Mouse (Mus musculus): ENCODE results near the gene Phf3. TPM values are rescaled to one million over a fixed set of nuclear protein-coding genes. Genes with fewer than 3 reads are reported as not detected.
A peak's percentile ranks its signal among the peaks of the same experiment; 100 is the strongest.
"Not testable (repeated sequence)": the region's sequence is repeated elsewhere in the genome, so short reads cannot be mapped to it uniquely, and the experiment has no call there.

Phf3 gene
- polyA plus RNA-seq, 1 experiment from 2014 or later: 37.0 TPM

DNA sequence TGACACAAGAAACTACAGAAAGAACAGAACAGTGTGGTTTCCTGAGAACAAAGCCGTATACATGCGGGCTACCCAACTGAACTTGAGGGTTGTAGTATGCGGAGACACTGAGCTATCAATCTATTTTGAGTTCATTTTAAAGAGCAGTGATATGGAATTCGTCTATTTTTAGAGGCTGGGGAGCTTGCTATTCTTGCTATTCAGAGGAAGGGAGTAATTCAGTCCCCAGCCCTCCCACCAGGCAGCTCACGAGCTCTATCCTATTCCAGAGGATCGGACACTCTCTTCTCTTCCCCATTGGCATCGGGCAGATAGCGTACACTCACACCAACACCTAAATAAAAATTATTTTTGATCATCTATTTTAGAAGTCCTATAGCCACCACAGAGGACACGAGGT is 87.1 kb downstream of the Phf3 start:
- Histone ChIP-seq H3K36me3 (no peaks in the 10 kb centered on the region), H3K27me3 (no peaks in the 10 kb centered on the region), H3K9ac (no peak overlapping the region), H3K4me2 (no peak overlapping the region), H3K27ac (no peak overlapping the region), H3K4me1 (no peaks in the 10 kb centered on the region), H3K9me3 (replicated peaks) (no peaks in the 10 kb centered on the region), H3K4me3 (replicated peaks) (no peak overlapping the region)
- ATAC-seq (replicated peaks; ENCODE audit: low FRiP score): no peak
- WGBS: 83% methylated on average over 9 of the region's 9 CpGs

DNA sequence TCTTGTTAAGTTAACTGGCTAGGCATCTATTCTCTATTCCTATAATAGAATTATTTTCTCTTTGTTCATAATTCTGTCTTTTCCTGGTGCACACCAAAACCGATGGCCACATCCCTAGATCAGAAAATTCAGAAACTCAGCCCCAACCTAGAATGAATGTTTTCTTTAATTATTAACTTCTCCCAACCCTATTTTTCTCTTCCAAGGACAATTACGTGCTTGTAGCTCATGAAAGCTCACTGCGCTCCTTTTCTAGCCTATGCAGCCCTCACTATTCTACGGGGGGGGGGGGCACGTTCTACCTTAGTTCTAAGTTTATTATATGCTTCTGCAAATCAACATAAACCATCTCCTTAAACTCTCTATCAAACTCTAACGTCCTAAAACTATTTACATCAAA is 90.0 kb downstream of the Phf3 start:
- Histone ChIP-seq H3K36me3 (no peaks in the 10 kb centered on the region), H3K4me2 (no peak overlapping the region), H3K9me3 (replicated peaks) (no peaks in the 10 kb centered on the region), H3K27ac (no peak overlapping the region), H3K27me3 (no peaks in the 10 kb centered on the region), H3K4me1 (no peaks in the 10 kb centered on the region), H3K9ac (no peak overlapping the region), H3K4me3 (replicated peaks) (no peak overlapping the region)
- no peak for ATAC-seq (replicated peaks; ENCODE audit: low FRiP score)
- WGBS: 70% methylated on average over 6 of the region's 6 CpGs

DNA sequence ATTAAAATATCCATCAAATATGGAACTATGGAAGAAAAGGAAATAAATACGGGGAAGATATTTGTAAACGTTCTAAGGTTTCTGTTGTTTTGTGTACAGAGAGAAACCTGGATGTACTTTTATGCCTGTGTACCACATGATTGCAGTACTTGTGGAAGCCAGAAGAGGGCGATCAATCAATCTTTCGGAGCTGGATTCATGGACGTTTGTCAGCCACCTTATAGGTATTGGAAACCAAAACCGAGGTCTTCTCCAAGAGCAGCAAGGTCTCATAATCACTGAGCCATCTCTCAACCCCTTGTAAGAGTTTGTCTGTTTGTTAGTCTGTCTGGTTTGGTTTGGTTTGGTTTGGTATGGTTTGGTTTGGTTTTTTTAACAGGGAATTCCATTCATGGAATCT is 93.4 kb downstream of the Phf3 start:
- 42% methylated on average over 6 of the region's 6 CpGs for WGBS
- no peak for ATAC-seq (replicated peaks; ENCODE audit: low FRiP score)

DNA sequence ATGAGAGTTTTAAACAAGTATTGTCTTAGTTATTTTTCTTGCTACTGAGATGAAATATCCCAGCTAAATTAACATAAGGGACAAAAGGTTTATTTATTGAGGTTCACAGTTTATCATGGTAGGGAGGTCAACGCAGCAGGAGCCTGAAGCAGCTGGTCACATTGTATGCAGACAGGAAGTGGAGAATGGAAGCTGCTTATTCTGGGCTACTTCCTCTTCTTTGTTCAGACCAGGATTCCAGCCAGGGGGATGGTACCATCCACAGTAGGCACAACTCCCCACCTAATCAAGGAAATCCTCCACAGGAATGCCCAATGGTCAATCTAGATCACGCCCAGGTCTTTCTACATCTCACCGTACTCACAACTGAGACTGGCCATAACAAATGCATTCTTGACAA is 94.2 kb downstream of the Phf3 start:
- Histone ChIP-seq H3K9ac (no peak overlapping the region), H3K4me3 (replicated peaks) (no peak overlapping the region), H3K4me2 (no peak overlapping the region), H3K4me1 (0 out of 2 replicates have a peak, but pooled peaks cover 3% of the 10 kb centered on the region), H3K36me3 (no peaks in the 10 kb centered on the region), H3K9me3 (replicated peaks) (no peaks in the 10 kb centered on the region), H3K27ac (no peak overlapping the region), H3K27me3 (no peaks in the 10 kb centered on the region)
- ATAC-seq (replicated peaks; ENCODE audit: low FRiP score): no peak
- WGBS: 86% methylated on average over 3 of the region's 3 CpGs

More for the DNA sequence above, 93.4 kb downstream of the Phf3 start:
- Histone ChIP-seq H3K36me3 (no peaks in the 10 kb centered on the region), H3K9ac (no peak overlapping the region), H3K27me3 (no peaks in the 10 kb centered on the region), H3K4me1 (0 out of 2 replicates have a peak, but pooled peaks cover 3% of the 10 kb centered on the region), H3K4me3 (replicated peaks) (no peak overlapping the region), H3K4me2 (no peak overlapping the region), H3K27ac (no peak overlapping the region), H3K9me3 (replicated peaks) (no peaks in the 10 kb centered on the region)

DNA sequence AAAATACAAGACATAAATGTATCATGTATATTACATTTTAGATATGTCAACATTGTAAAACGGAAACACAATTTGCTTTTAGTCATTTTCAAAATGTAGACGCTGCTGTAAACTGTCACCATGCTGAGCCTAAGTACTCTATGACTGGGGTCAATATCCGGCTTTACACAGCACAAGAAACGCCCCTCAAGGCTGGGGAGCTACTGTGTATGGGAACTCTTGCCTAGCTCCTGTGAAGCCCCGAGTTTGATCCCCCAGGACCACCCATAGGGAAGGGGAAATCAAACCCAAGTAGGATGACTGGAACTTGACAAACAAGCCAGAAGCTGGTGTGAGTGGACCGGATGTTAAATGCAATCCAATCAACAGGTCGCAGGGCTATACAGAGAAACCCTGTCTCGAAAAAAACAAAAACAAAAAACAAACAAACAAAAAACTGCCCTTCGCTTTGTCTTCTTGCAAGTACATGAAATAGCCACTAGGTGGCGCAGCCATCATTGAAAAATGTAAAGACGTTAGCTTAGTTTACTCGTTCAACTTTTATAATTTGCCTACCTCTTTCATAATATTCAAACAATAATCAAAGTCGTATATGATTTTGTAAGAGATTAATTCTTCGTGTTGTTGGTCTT is 95.2 kb downstream of the Phf3 start:
- ATAC-seq (replicated peaks; ENCODE audit: low FRiP score): no peak

DNA sequence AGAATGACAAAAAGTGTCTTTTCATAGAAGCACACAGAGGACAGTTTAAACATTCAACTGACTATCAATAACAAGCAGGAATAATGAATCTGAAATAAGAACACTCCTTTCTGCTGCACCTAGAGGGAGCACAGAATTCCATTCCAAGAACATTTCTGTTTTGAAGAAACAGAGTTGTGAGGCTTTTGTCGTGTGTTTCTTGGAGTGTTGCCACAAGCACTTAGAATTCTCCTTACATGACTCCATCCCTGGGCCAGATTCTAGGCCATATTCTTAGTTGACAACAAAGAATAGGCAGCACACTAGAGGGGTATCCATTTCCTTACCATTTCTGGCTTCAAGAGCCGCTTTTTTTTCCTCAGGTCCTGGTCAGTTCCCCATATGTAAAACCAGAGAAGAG is 97.5 kb downstream of the Phf3 start:
- Histone ChIP-seq H3K4me1 (0 out of 2 replicates have a peak, but pooled peaks cover 3% of the 10 kb centered on the region), H3K9ac (no peak overlapping the region), H3K4me2 (no peak overlapping the region), H3K4me3 (replicated peaks) (no peak overlapping the region), H3K27me3 (no peaks in the 10 kb centered on the region), H3K36me3 (no peaks in the 10 kb centered on the region), H3K27ac (no peak overlapping the region), H3K9me3 (replicated peaks) (no peaks in the 10 kb centered on the region)
- 61% methylated on average over 2 of the region's 2 CpGs for WGBS
- no peak for ATAC-seq (replicated peaks; ENCODE audit: low FRiP score)

More for the DNA sequence above, 95.2 kb downstream of the Phf3 start:
- WGBS: 23% methylated on average over 14 of the region's 14 CpGs
- Histone ChIP-seq H3K27ac (no peak overlapping the region), H3K9ac (no peak overlapping the region), H3K4me1 (0 out of 2 replicates have a peak, but pooled peaks cover 3% of the 10 kb centered on the region), H3K27me3 (no peaks in the 10 kb centered on the region), H3K36me3 (no peaks in the 10 kb centered on the region), H3K4me3 (replicated peaks) (no peak overlapping the region), H3K4me2 (peak overlapping the region; percentile 33; the same call in 1 of the 2 replicates), H3K9me3 (replicated peaks) (no peaks in the 10 kb centered on the region)

DNA sequence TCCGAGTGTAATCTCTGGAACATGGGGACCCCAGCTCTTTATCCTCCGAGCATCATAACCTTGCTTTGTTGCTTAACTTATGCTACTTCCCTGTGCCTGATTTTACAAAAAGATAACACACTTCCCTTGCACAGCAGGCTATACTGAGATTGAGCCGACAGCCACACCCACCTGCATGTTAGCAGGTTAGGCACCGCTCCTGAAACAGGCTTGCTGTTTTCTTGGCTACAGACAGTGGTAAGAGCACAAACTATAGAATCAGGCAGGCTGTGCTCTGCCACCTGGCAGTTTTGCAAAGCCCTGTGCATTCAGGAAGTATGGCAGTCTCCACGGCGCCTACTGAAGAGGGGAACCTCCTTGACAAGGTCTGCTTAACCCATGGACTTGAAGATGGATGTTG is 100.1 kb downstream of the Phf3 start:
- H3K27me3 ChIP-seq: no peaks in the 10 kb centered on the region
- ATAC-seq (replicated peaks; ENCODE audit: low FRiP score): no peak
- no peak overlapping the region for H3K9ac ChIP-seq
- no peak overlapping the region for H3K4me2 ChIP-seq
- 0 out of 2 replicates have a peak, but pooled peaks cover 3% of the 10 kb centered on the region for H3K4me1 ChIP-seq
- 77% methylated on average over 6 of the region's 6 CpGs for WGBS
- no peak overlapping the region for H3K4me3 ChIP-seq (replicated peaks)
- no peaks in the 10 kb centered on the region for H3K9me3 ChIP-seq (replicated peaks)
- no peaks in the 10 kb centered on the region for H3K36me3 ChIP-seq
- H3K27ac ChIP-seq: no peak overlapping the region

DNA sequence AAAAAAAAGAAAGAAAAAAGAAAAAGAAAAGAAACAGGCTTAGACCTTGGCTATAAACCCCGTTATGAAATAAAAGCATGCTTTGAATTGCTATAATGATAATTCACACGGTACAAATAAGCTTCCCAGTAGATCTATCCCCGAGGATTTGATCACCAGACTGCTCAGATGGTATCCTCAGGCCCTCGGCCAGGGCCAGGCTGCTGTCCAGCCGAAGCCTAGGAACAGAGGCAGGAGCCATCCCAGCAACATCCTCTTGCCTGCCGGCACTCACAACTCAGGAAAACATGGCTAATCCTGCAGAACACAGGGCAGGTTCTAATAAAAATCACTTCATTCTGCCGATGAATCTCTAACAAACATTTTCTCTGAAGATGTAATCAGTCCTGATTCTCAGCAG is 100.9 kb downstream of the Phf3 start:
- Histone ChIP-seq H3K9me3 (replicated peaks) (no peaks in the 10 kb centered on the region), H3K27ac (no peak overlapping the region), H3K4me2 (no peak overlapping the region), H3K4me3 (replicated peaks) (no peak overlapping the region), H3K9ac (no peak overlapping the region), H3K27me3 (no peaks in the 10 kb centered on the region), H3K36me3 (no peaks in the 10 kb centered on the region), H3K4me1 (no peaks in the 10 kb centered on the region)
- ATAC-seq (replicated peaks; ENCODE audit: low FRiP score): no peak
- WGBS: 80% methylated on average over 7 of the region's 7 CpGs

DNA sequence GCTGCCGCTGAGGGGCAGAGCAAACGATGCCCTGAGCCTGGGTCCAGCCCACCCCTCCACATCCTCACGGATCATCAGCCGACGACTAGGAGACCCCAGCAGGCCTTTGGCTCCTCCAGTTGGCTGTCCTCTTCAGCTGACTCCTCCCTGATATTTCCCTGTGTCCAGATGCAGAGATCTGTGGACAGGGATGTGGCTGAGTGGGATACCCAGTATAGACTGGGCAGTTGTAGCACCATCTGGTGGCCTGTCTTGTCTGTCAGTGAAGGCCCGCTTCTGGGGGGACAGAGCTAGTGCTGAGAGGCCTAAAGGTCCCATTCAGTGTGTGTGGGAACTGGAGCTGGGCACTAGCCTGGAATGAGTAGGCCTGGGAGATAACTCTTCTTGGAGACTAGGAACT is 101.9 kb downstream of the Phf3 start:
- H3K27ac ChIP-seq: no peak overlapping the region
- H3K27me3 ChIP-seq: no peaks in the 10 kb centered on the region
- no peak overlapping the region for H3K4me2 ChIP-seq
- H3K9me3 ChIP-seq (replicated peaks): no peaks in the 10 kb centered on the region
- H3K36me3 ChIP-seq: no peaks in the 10 kb centered on the region
- H3K9ac ChIP-seq: no peak overlapping the region
- 64% methylated on average over 6 of the region's 6 CpGs for WGBS
- no peak for ATAC-seq (replicated peaks; ENCODE audit: low FRiP score)
- no peak overlapping the region for H3K4me3 ChIP-seq (replicated peaks)
- no peaks in the 10 kb centered on the region for H3K4me1 ChIP-seq

DNA sequence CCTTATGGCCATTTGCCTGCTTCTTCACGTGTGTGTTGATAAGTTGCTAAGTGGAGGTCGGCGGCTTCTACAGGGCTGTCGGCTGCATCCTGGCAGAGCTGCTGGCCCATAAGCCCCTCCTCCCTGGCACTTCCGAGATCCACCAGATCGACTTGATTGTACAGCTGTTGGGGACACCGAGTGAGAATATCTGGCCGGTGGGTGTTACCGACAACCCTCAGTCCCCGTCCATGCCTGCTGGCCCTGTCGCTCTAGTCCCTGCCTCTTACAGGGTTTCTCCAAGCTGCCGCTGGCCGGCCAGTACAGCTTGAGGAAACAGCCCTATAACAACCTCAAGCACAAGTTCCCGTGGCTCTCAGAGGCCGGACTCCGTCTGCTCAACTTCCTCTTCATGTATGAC is 103.1 kb downstream of the Phf3 start:
- not testable (repeated sequence) for H3K27me3 ChIP-seq; H3K36me3 ChIP-seq; H3K4me3 ChIP-seq (replicated peaks); H3K9me3 ChIP-seq (replicated peaks); H3K27ac ChIP-seq; H3K4me1 ChIP-seq; H3K4me2 ChIP-seq; ATAC-seq (replicated peaks; ENCODE audit: low FRiP score); H3K9ac ChIP-seq
- 85% methylated on average over 15 of the region's 16 CpGs for WGBS

DNA sequence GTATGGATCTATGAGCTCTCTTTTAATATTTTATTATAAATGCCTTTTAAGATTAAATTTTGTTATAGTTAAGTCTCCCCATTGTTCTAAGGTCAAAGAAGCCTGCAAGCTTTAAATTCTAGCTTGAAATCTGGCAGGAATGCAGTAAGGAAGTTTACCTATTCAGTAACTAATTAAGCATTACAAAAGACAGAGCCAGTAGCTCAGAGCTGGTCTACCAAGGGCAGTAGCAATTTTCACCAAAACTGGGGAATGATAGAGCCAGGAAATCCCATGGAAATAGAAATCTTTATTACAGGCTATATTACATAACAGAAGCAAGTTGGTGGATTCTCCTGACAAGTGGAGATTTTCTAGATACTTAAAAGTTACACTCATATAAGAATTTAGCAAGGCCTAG is 116.9 kb downstream of the Phf3 start:
- Histone ChIP-seq H3K27ac (no peak overlapping the region), H3K27me3 (no peaks in the 10 kb centered on the region), H3K36me3 (no peaks in the 10 kb centered on the region), H3K4me3 (replicated peaks) (no peak overlapping the region), H3K4me2 (no peak overlapping the region), H3K4me1 (no peaks in the 10 kb centered on the region), H3K9ac (no peak overlapping the region), H3K9me3 (replicated peaks) (no peaks in the 10 kb centered on the region)
- no peak for ATAC-seq (replicated peaks; ENCODE audit: low FRiP score)

DNA sequence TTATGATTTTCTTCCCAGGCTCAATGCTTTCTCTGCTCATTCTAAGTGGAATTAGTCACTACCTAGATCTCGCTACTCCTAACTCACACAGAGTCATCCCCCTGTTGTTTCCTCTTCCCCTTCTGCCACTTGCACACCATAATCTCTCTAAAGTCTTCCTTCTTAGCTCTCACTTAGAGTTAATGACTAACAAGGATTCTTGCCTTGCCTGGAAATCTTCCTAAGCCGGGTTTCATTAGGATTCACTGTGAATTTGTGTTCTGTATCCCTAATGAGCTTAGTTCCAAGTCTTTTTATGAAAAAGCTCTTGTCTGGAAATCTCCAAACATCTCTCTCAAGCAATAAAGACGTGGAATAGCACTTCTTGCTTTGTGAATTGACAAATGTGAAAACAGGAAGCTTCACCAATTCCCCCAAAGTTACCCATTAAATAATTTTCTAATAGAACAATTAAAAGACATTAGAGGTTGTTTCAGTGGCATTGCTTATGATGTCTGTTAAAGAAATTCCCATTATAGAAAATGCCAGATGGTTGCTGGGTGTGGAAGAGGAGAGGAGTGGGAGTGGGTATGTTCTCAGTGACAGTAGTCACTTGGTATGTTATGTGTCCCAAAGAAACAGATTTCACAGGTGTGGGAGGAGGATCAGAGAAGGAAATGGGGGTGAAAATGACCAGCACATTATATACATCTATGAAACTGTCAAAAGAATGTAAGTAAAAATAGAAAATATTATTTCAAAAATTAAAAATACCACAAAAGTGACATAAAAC is 118.1 kb downstream of the Phf3 start:
- 67% methylated on average over 3 of the region's 3 CpGs for WGBS
- no peaks in the 10 kb centered on the region for H3K36me3 ChIP-seq
- no peak for ATAC-seq (replicated peaks; ENCODE audit: low FRiP score)
- no peak overlapping the region for H3K27ac ChIP-seq
- H3K4me1 ChIP-seq: no peaks in the 10 kb centered on the region
- H3K9ac ChIP-seq: no peak overlapping the region
- H3K4me3 ChIP-seq (replicated peaks): no peak overlapping the region
- H3K9me3 ChIP-seq (replicated peaks): no peaks in the 10 kb centered on the region
- H3K4me2 ChIP-seq: no peak overlapping the region
- no peaks in the 10 kb centered on the region for H3K27me3 ChIP-seq

Measured in kidney, embryonic 15.5 days (tissue).